Mouse (Mus musculus) limb, embryonic 13.5 days (tissue): ENCODE measurements around the gene 4933428G20Rik. TPM values are rescaled to one million over a fixed set of nuclear protein-coding genes. Genes with fewer than 3 reads are reported as not detected.

Experiments used
- ATAC-seq: fragments of 200-750 bp; cut with Nextera tagmentation; 2 replicates; pipeline ENCODE4 v1.8.0; 2017; ENCODE audit warnings: low read depth, moderate number of reproducible peaks, moderate TSS enrichment; ENCODE audit not compliant: low FRiP score
- H3K27ac ChIP-seq: fragments of 300-500 bp; sonication (generic); 2 replicates; pipeline ENCODE4 v1.5.1; 2015; ENCODE audit warnings: inconsistent platforms, mild to moderate bottlenecking, moderate library complexity
- H3K27me3 ChIP-seq: fragments of 300-500 bp; sonication (generic); 2 replicates; pipeline ENCODE4 v1.6.1; 2015; ENCODE audit warnings: mild to moderate bottlenecking, inconsistent platforms
- H3K36me3 ChIP-seq: fragments of 300-500 bp; sonication (generic); 2 replicates; pipeline ENCODE4 v1.6.1; 2015; ENCODE audit warnings: inconsistent platforms, mild to moderate bottlenecking, moderate library complexity
- H3K4me1 ChIP-seq: fragments of 300-500 bp; sonication (generic); 2 replicates; pipeline ENCODE4 v1.6.1; 2015; ENCODE audit warnings: inconsistent platforms
- H3K4me2 ChIP-seq: fragments of 300-500 bp; sonication (generic); replicated peaks from 2 replicates; pipeline ENCODE4 v1.6.1; 2015; ENCODE audit warnings: inconsistent platforms, mild to moderate bottlenecking, moderate library complexity
- H3K4me3 ChIP-seq: fragments of 300-500 bp; sonication (generic); 2 replicates; pipeline ENCODE4 v1.5.1; 2015; ENCODE audit warnings: moderate library complexity, mild to moderate bottlenecking, inconsistent platforms
- H3K9ac ChIP-seq: fragments of 300-500 bp; sonication (generic); 2 replicates; pipeline ENCODE4 v1.6.1; 2015; ENCODE audit warnings: mild to moderate bottlenecking, inconsistent platforms
- H3K9me3 ChIP-seq: fragments of 300-500 bp; sonication (generic); 2 replicates; pipeline ENCODE4 v1.6.1; 2016; ENCODE audit warnings: inconsistent platforms
- WGBS: fragments of 180-500 bp; shearing (Covaris S2); methylation state at CpG from one replicate; pipeline ENCODE4 v1.1.7; 2015; 5-methylcytosine and 5-hydroxymethylcytosine counted together
- polyA plus RNA-seq: library from polyadenylated mRNA; unstranded; fragments of >200 nt; fragmentation: Nextera tagmentation; extraction: Ambion mirVana; gene quantifications from 2 replicates; pipeline ENCODE4 v1.2.1, GENCODE M21; 2015

4933428G20Rik gene
- polyA plus RNA-seq, 1 experiment from 2014 or later = 1.1 TPM

DNA sequence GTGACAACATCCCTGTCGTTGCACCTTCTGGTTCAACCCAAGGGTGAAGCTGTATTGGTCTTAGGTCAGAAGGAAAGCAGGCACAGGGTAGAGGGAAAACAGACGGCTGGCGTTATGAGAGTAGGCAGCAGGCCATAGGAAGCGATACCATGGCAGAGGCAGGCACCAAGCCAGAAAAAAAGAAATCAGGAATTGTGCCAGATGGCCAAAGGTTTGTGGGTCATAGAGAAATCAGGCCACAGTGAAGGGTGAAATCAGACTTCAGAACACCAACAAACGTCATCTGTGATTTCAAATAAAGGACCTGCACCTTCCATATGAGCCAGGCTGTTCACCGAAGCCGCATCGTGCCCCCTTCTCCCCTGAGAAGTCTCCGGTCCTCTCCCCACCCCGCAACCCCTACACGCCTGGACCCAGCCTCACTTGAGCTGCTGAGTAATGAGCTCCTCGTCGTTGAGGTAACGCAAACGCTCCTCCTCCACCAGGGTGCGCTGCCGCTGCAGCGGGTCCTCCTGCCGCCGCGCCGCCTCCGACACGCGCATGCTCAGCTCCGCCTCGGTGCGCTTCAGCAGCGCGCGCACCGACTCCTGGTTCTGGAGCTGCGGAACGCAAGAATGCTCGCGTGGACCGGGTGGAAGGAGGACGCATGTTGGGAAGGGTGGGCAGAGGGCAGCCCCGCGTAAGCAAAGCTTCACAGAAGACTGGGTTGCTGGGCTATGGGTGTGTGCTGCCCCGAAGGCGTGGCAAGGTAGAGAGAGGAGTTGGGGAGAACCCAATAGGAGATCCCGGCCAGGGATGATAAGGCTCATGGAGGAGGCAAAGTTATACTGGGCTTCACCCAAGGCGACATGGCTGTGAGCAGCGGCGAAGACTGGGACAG lies 31.5 kb upstream of the 4933428G20Rik start:
- H3K4me1 ChIP-seq = peaks cover 33% of the 10 kb centered on the region
- peak overlapping the region; percentile 62 for H3K9ac ChIP-seq
- H3K36me3 ChIP-seq = no peaks in the 10 kb centered on the region
- H3K9me3 ChIP-seq = no peaks in the 10 kb centered on the region
- 7% methylated on average over 46 of the region's 46 CpGs for WGBS
- H3K4me2 ChIP-seq = peak overlapping the region; percentile 82
- peak overlapping the region; percentile 50 for H3K4me3 ChIP-seq
- peak; percentile 57 for ATAC-seq
- no peak overlapping the region for H3K27ac ChIP-seq
- peaks cover 75% of the 10 kb centered on the region for H3K27me3 ChIP-seq

DNA sequence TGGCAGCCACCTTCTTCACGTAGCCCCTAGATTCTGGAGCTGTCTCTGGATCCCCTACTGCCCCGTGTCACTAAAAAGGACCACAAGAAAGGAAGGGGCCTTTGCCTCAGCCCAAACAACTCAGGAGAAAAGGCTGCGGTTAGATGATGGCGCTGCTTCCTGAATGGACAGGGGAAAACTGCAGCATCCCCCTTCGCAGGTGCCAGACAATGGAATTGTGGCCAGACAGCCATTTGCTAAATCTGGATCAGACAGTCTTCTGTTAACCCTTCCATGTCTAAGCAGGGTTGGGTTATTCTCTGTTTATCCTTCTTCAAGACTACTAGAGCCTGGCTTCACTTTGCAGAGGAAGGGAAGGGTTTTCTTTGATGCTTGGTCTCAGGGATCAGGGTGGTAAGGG lies 30.8 kb upstream of the 4933428G20Rik start:
- no peak for ATAC-seq
- H3K4me2 ChIP-seq = no peak overlapping the region
- H3K9me3 ChIP-seq = no peaks in the 10 kb centered on the region
- H3K27ac ChIP-seq = no peak overlapping the region
- H3K9ac ChIP-seq = no peak overlapping the region
- WGBS = 64% methylated on average over 5 of the region's 5 CpGs
- peaks cover 70% of the 10 kb centered on the region for H3K27me3 ChIP-seq
- no peaks in the 10 kb centered on the region for H3K36me3 ChIP-seq
- H3K4me3 ChIP-seq = no peak overlapping the region
- H3K4me1 ChIP-seq = peaks cover 29% of the 10 kb centered on the region

DNA sequence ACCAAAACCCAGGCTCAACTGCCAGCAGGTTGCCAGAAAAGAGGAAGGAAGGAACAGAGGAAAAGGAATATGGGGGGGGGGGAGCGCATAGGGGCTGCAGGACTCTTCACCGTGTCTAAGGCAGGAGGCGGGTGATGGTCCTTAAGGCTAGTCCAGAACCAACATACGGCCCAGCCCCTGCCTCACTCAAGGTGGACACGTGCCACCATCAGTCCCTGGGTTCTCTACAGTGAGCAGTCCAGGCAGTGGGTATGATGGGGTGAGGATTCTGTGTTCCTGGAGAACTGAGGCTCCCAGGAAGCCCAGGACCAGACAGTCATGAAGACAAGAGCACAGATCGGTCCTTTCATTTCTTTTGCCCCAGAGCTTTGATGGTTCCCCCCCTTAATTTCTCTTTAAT lies 29.9 kb upstream of the 4933428G20Rik start:
- Histone ChIP-seq H3K4me3 (no peak overlapping the region), H3K4me1 (peaks cover 29% of the 10 kb centered on the region), H3K9ac (no peak overlapping the region), H3K4me2 (no peak overlapping the region), H3K27me3 (peaks cover 62% of the 10 kb centered on the region), H3K27ac (no peak overlapping the region), H3K36me3 (no peaks in the 10 kb centered on the region), H3K9me3 (no peaks in the 10 kb centered on the region)
- WGBS = 81% methylated on average over 5 of the region's 6 CpGs
- no peak for ATAC-seq

DNA sequence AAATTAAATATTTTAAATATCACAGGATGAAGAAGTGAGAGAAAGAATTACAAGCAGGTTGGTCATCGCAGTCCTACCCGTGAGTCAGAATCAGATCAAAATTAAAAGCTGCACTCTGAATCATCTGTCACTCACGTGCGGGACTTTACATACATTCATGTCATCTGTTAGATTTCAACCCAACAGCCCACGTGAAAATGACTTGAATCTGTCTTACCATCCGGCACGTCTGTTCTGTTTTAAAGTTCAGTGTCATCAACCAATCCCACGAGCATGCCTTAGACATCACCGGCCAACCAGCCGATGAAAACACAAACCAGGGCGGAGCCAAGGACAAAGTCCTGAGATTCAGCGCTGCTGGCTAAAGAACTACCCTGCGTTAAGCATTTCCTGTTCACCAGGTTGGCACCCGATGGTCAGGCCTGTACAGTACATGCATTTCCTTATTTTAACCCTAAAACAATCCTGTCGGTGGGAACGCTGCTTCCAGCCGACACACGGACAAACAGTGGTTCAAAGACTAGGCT lies 28.2 kb upstream of the 4933428G20Rik start:
- no peak overlapping the region for H3K4me2 ChIP-seq
- no peaks in the 10 kb centered on the region for H3K9me3 ChIP-seq
- no peaks in the 10 kb centered on the region for H3K36me3 ChIP-seq
- ATAC-seq = no peak
- H3K4me3 ChIP-seq = no peak overlapping the region
- H3K9ac ChIP-seq = no peak overlapping the region
- H3K4me1 ChIP-seq = peaks cover 29% of the 10 kb centered on the region
- H3K27me3 ChIP-seq = peaks cover 45% of the 10 kb centered on the region
- no peak overlapping the region for H3K27ac ChIP-seq
- WGBS = 70% methylated on average over 18 of the region's 18 CpGs

GRCm38 (mm10) chr11:97525313-97525712 lies 25.2 kb upstream of the 4933428G20Rik start:
- 85% methylated on average over 6 of the region's 6 CpGs for WGBS
- ATAC-seq = no peak

DNA sequence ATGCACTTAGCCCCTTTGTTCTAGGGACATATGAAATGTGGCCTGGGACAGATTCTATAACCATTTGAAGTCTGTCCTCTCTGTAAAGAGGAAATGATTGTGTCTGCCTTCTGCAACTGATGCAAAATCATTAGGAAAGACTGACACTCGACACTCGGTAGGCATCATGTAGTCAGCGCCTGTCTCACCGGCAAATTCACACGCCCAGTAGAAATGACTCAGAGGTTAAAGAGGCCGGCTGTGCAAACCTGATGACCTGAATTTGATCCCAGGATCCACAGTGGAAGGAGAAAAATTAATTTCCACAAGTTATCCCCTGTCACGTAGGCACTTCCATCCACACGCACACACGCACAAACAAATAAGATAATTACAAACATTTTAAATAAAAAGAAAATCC lies 24.2 kb upstream of the 4933428G20Rik start:
- no peak for ATAC-seq
- H3K4me3 ChIP-seq = no peak overlapping the region
- no peak overlapping the region for H3K27ac ChIP-seq
- H3K27me3 ChIP-seq = 0 out of 2 replicates have a peak, but pooled peaks cover 9% of the 10 kb centered on the region
- no peaks in the 10 kb centered on the region for H3K36me3 ChIP-seq
- no peak overlapping the region for H3K9ac ChIP-seq
- H3K4me2 ChIP-seq = no peak overlapping the region
- H3K9me3 ChIP-seq = no peaks in the 10 kb centered on the region
- H3K4me1 ChIP-seq = peaks cover 12% of the 10 kb centered on the region
- 38% methylated on average over 9 of the region's 9 CpGs for WGBS

More at GRCm38 (mm10) chr11:97525313-97525712, 25.2 kb upstream of the 4933428G20Rik start:
- no peak overlapping the region for H3K4me3 ChIP-seq
- no peaks in the 10 kb centered on the region for H3K36me3 ChIP-seq
- no peaks in the 10 kb centered on the region for H3K9me3 ChIP-seq
- peaks cover 12% of the 10 kb centered on the region for H3K4me1 ChIP-seq
- H3K4me2 ChIP-seq = no peak overlapping the region
- H3K27ac ChIP-seq = no peak overlapping the region
- H3K9ac ChIP-seq = no peak overlapping the region
- H3K27me3 ChIP-seq = peaks cover 18% of the 10 kb centered on the region

DNA sequence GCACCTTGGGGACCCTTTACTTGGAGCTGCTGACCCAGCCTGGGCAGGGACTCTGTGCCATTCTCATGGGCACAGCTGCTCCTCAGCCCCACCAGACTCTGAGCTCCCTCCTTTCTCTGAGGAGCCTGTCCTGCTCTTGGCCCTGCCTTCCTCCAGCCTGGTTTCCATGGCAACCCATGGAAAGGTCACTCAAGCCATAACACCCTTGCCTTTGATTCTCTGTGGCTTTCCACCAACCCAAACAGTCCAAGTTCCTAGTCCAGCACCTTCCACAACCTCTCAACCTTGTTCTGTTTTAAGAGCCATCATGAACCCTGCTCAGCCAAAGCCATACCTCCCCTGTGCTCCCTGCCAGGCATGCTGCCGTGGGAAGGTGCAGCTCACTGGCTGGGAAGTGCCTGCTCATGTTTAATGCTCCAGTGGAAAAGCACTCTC lies 23.7 kb upstream of the 4933428G20Rik start:
- H3K27ac ChIP-seq = no peak overlapping the region
- no peaks in the 10 kb centered on the region for H3K9me3 ChIP-seq
- no peak for ATAC-seq
- H3K36me3 ChIP-seq = no peaks in the 10 kb centered on the region
- no peak overlapping the region for H3K9ac ChIP-seq
- no peak overlapping the region for H3K4me3 ChIP-seq
- H3K4me2 ChIP-seq = no peak overlapping the region
- H3K4me1 ChIP-seq = peaks cover 12% of the 10 kb centered on the region
- 0 out of 2 replicates have a peak, but pooled peaks cover 8% of the 10 kb centered on the region for H3K27me3 ChIP-seq
- WGBS = 3% methylated on average over 1 of the region's 1 CpGs

DNA sequence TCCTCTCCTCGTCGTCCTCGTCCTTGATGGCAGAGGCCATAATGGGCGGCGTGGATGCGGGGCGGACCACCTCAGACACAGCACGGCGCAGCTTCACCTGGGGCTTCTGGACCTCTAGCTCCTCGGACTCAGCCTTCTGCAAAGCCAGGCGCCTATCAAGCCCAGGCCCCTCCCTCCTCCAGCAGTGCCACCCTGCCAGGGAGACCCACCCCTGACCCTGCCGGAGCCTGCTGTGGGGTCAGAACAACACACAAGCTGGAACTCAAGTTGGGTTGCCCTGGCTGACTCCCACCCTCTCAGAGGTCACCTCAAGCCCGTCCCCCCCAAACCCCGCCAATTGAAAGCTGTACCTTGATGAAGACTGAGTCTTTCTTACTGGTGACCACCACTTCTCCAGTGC lies 23.0 kb upstream of the 4933428G20Rik start:
- Histone ChIP-seq H3K9me3 (no peaks in the 10 kb centered on the region), H3K36me3 (no peaks in the 10 kb centered on the region), H3K4me2 (no peak overlapping the region), H3K27me3 (0 out of 2 replicates have a peak, but pooled peaks cover 3% of the 10 kb centered on the region), H3K4me3 (no peak overlapping the region), H3K9ac (no peak overlapping the region), H3K27ac (no peak overlapping the region), H3K4me1 (peaks cover 12% of the 10 kb centered on the region)
- ATAC-seq = no peak
- 78% methylated on average over 14 of the region's 14 CpGs for WGBS

DNA sequence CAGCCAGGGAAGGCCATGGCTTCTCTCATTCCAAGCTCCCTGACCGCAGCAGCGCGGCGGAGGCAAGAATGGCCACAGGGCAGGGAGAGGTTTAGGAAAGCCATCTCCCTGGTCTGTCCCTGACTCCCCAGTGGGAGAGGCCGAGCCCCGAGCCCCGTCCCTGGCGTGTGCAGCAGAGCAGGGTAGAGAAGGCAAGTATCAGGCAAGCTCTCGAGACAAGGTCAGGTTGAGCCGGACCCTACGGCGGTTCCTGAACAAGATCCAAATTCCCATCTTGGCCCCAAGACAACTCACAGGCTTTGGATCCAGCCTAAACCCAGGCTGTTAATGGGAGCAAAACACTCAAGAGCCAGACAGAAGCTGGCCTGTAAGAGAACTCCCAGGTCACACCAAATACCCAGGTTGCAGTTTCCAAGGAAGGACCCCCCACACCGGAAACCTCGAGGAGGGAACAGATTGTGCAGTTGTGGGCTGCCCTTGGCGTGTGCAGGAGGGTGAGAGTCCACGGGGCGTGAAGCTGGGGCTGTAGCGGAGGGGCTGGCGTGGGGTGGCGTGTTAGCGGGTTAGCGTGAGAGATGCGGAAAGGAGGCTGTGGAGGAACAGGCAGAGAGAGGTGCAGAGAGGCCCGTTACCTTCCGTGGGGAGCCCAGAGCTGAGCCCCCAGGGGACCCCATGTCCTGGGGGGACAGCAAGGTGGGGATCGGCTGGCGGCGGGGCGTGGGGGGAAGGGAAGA lies 21.8 kb upstream of the 4933428G20Rik start:
- no peak for ATAC-seq
- Histone ChIP-seq H3K27me3 (0 out of 2 replicates have a peak, but pooled peaks cover 3% of the 10 kb centered on the region), H3K4me3 (no peak overlapping the region), H3K4me2 (no peak overlapping the region), H3K36me3 (no peaks in the 10 kb centered on the region), H3K4me1 (peaks cover 12% of the 10 kb centered on the region), H3K9me3 (no peaks in the 10 kb centered on the region), H3K9ac (no peak overlapping the region), H3K27ac (no peak overlapping the region)
- WGBS = 85% methylated on average over 29 of the region's 29 CpGs

DNA sequence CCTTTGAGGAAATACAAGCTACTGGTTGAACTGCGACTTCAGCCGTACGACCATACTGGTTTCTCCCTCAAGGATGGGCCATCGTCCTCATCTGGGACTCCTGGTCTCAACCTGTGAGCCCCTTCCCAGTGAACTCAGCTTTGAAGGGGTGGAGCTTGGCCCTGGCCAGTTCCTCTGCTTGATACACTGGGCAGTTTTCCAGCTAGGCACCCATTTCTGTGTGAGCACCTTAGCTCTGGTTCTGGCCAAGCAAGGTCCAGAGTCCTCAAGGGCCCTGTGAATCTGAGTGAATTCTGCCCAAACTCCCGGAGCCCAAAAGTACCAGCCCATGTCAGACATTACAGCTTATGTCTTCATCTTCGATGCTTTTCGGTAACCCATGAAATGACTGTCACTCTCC lies 20.4 kb upstream of the 4933428G20Rik start:
- H3K36me3 ChIP-seq = no peaks in the 10 kb centered on the region
- no peaks in the 10 kb centered on the region for H3K27me3 ChIP-seq
- peaks cover 12% of the 10 kb centered on the region for H3K4me1 ChIP-seq
- WGBS = 88% methylated on average over 7 of the region's 7 CpGs
- no peak overlapping the region for H3K4me2 ChIP-seq
- no peaks in the 10 kb centered on the region for H3K9me3 ChIP-seq
- no peak overlapping the region for H3K9ac ChIP-seq
- H3K4me3 ChIP-seq = no peak overlapping the region
- ATAC-seq = no peak
- no peak overlapping the region for H3K27ac ChIP-seq

DNA sequence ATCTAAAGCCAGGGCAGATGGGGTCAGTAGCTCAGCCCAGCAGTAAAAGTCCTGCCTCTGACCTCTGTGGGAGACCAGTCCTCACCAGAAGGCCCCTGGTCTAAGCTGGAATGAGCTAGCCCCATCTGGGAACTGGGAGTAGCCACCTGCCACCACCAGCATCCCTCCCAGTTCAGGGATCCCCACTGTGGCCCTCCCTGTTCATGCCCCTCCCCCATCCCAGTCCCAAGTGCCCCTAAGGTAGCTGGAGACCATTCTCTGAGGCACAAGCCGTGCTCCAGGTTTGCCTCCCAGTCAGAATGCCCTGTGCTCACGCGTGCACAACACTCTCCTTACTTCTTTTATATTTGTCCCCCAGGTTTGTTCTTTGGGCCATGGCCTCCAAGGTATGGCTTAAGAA lies 12.9 kb upstream of the 4933428G20Rik start:
- ATAC-seq = no peak
- Histone ChIP-seq H3K36me3 (no peaks in the 10 kb centered on the region), H3K4me2 (no peak overlapping the region), H3K9me3 (no peaks in the 10 kb centered on the region), H3K27ac (no peak overlapping the region), H3K4me1 (peaks cover 14% of the 10 kb centered on the region; the same call in 1 of the 2 replicates), H3K9ac (no peak overlapping the region), H3K4me3 (no peak overlapping the region), H3K27me3 (0 out of 2 replicates have a peak, but pooled peaks cover 8% of the 10 kb centered on the region)
- WGBS = 77% methylated on average over 3 of the region's 3 CpGs

GRCm38 (mm10) chr11:97512511-97512910 lies 12.4 kb upstream of the 4933428G20Rik start:
- Histone ChIP-seq H3K36me3 (no peaks in the 10 kb centered on the region), H3K27me3 (0 out of 2 replicates have a peak, but pooled peaks cover 8% of the 10 kb centered on the region), H3K9me3 (no peaks in the 10 kb centered on the region), H3K4me2 (no peak overlapping the region), H3K9ac (no peak overlapping the region), H3K27ac (no peak overlapping the region), H3K4me1 (peaks cover 14% of the 10 kb centered on the region; the same call in 1 of the 2 replicates), H3K4me3 (no peak overlapping the region)
- 67% methylated on average over 6 of the region's 6 CpGs for WGBS
- ATAC-seq = no peak
